Mouse (Mus musculus): ENCODE results near the gene Neurod1.

DNA sequence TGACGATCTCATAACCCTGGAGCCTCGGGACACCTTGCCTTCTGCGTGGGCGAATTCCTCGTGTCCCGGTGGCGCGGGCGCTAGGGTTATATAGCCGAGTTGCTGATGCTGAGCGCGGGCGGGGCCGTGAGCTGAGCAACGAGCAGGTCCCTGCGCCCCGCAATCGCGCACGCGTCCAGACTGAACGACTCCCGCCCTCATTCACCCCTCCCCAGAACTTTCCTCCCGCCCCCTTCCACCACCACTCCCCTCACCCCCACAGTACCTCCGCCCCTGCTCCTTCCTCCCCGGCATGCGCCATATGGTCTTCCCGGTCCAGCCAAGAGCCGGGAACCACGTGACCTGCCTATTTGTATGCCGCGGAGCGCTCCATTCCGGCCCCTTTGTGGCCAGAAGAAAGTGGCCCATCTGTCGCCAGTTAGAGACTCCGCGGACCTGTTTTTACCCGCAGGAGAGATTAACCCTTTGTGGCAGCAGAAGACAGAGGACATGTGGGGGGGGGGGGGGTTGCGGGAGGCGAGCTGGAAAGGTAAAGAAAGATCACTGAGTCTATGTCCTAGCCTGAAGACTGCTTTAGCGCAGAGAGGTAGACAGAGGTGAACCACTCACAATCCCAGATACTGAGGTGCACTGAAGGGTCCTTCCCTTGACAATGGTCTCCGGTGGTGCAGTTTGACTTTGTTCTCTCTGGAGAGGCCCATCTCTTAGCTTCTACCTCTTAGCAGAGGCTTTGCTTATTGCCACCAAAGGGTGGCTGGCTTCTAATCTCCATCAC lies at the start of gene Neurod1, which contains the start of gene Cerkl:
- no peak for TF ChIP-seq POLR2A (IDR thresholded peaks at IDR 0.05; ENCODE audit: extremely low read depth, insufficient read depth, low read length)
- TF ChIP-seq CTCF (IDR thresholded peaks at IDR 0.05; ENCODE audit: extremely low read depth, insufficient read depth, low read length): no peak

All from cortical plate, adult 2 months (tissue).